Mouse (Mus musculus): ENCODE measurements at regions not wholly inside any gene's neighbourhood (a gene's known extent, or its start where the extent isn't known, plus 50 kb on each side); places are given as distances from the start of the nearest gene placed in this dataset.

DNA sequence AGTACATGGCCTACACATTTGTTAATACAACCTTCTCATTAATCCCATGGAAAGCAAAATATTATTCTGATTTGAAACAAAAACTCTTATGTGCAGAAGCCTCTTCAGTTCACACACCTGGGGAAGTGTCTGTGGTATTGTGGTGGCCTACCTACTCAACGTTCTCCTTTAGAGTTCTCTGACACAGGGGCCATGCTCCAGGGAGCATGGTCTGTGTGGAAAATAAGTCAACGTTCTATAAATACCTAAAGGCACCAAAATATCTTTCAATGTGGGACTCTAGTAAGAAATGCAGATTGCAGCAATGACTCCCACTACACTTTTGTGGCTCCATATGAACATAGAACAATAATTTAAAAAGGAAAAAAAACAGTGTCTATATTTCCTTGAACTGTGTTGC is 489.0 kb upstream of the A1bg start:
- WGBS: 89% methylated on average over 2 of the region's 2 CpGs
- Histone ChIP-seq H3K27ac (replicated peaks; ENCODE audit: insufficient read depth, low read depth, low read length) (no peak overlapping the region), H3K36me3 (ENCODE audit: control insufficient read depth, insufficient read depth, low read length) (no peaks in the 10 kb centered on the region), H3K27me3 (ENCODE audit: control insufficient read depth, insufficient read depth, low read length) (no peaks in the 10 kb centered on the region), H3K79me2 (ENCODE audit: control insufficient read depth, insufficient read depth, low read length) (no peaks in the 10 kb centered on the region), H3K4me1 (ENCODE audit: control insufficient read depth, insufficient read depth, low read length) (no peaks in the 10 kb centered on the region), H3K9ac (ENCODE audit: low read depth, low read length) (no peak overlapping the region), H3K4me3 (ENCODE audit: insufficient read depth, low read depth, low read length) (no peak overlapping the region)
- DNase-seq (ENCODE audit: extremely low read depth, low read depth, low spot score): no peak
- TF ChIP-seq CTCF (IDR thresholded peaks at IDR 0.05; ENCODE audit: low read depth, low read length) (no peak), POLR2A (IDR thresholded peaks at IDR 0.05; ENCODE audit: extremely low read depth, insufficient read depth, low read length) (no peak)

GRCm38 (mm10) chr15:61410789-61411188 is 488.0 kb upstream of the A1bg start:
- Histone ChIP-seq H3K4me3 (ENCODE audit: insufficient read depth, low read depth, low read length) (no peak overlapping the region), H3K27ac (replicated peaks; ENCODE audit: insufficient read depth, low read depth, low read length) (no peak overlapping the region), H3K9ac (ENCODE audit: low read depth, low read length) (no peak overlapping the region), H3K79me2 (ENCODE audit: control insufficient read depth, insufficient read depth, low read length) (no peaks in the 10 kb centered on the region), H3K4me1 (ENCODE audit: control insufficient read depth, insufficient read depth, low read length) (no peaks in the 10 kb centered on the region), H3K27me3 (ENCODE audit: control insufficient read depth, insufficient read depth, low read length) (no peaks in the 10 kb centered on the region), H3K36me3 (ENCODE audit: control insufficient read depth, insufficient read depth, low read length) (no peaks in the 10 kb centered on the region)
- 85% methylated on average over 2 of the region's 2 CpGs for WGBS
- TF ChIP-seq CTCF (IDR thresholded peaks at IDR 0.05; ENCODE audit: low read depth, low read length) (no peak), POLR2A (IDR thresholded peaks at IDR 0.05; ENCODE audit: extremely low read depth, insufficient read depth, low read length) (no peak)
- no peak for DNase-seq (ENCODE audit: extremely low read depth, low read depth, low spot score)

DNA sequence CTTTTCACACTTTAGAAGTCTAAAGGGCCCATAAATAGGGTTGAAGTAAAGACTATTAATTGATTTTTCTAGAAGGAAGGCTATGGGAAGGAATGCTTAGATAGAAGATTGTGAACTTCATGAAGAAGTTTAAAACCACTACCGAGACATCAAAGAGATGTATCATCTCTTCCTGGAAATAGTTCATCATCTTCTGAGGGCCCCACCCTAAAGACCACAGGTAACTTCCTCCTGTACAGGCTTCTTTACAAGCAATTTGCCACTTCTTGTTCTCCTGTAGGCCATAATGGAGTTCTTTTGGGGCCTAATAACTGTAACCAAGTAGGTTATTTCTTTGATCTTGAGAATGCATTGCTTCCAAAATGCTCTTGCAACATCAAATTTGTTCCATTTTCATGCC is 485.8 kb upstream of the A1bg start:
- H3K9ac ChIP-seq (ENCODE audit: low read depth, low read length): no peak overlapping the region
- no peaks in the 10 kb centered on the region for H3K36me3 ChIP-seq (ENCODE audit: control insufficient read depth, insufficient read depth, low read length)
- H3K4me3 ChIP-seq (ENCODE audit: insufficient read depth, low read depth, low read length): no peak overlapping the region
- H3K27ac ChIP-seq (replicated peaks; ENCODE audit: insufficient read depth, low read depth, low read length): no peak overlapping the region
- H3K4me1 ChIP-seq (ENCODE audit: control insufficient read depth, insufficient read depth, low read length): no peaks in the 10 kb centered on the region
- no peak for DNase-seq (ENCODE audit: extremely low read depth, low read depth, low spot score)
- H3K27me3 ChIP-seq (ENCODE audit: control insufficient read depth, insufficient read depth, low read length): no peaks in the 10 kb centered on the region
- WGBS: 87% methylated on average over 1 of the region's 1 CpGs
- H3K79me2 ChIP-seq (ENCODE audit: control insufficient read depth, insufficient read depth, low read length): no peaks in the 10 kb centered on the region
- TF ChIP-seq CTCF (IDR thresholded peaks at IDR 0.05; ENCODE audit: low read depth, low read length): no peak
- no peak for TF ChIP-seq POLR2A (IDR thresholded peaks at IDR 0.05; ENCODE audit: extremely low read depth, insufficient read depth, low read length)

- no peak for TF ChIP-seq CTCF (IDR thresholded peaks at IDR 0.05; ENCODE audit: low read depth, low read length)
- TF ChIP-seq POLR2A (IDR thresholded peaks at IDR 0.05; ENCODE audit: extremely low read depth, insufficient read depth, low read length): no peak
- DNase-seq (ENCODE audit: extremely low read depth, low read depth, low spot score): no peak
- no peaks in the 10 kb centered on the region; the same call in 1 of the 2 replicates for H3K4me1 ChIP-seq (ENCODE audit: control insufficient read depth, insufficient read depth, low read length)
- no peak overlapping the region for H3K27ac ChIP-seq (replicated peaks; ENCODE audit: insufficient read depth, low read depth, low read length)
- no peak overlapping the region for H3K9ac ChIP-seq (ENCODE audit: low read depth, low read length)
- H3K36me3 ChIP-seq (ENCODE audit: control insufficient read depth, insufficient read depth, low read length): no peaks in the 10 kb centered on the region
- H3K27me3 ChIP-seq (ENCODE audit: control insufficient read depth, insufficient read depth, low read length): no peaks in the 10 kb centered on the region
- no peak overlapping the region for H3K4me3 ChIP-seq (ENCODE audit: insufficient read depth, low read depth, low read length)
- H3K79me2 ChIP-seq (ENCODE audit: control insufficient read depth, insufficient read depth, low read length): no peaks in the 10 kb centered on the region
Observed at GRCm38 (mm10) chr15:61400720-61401119, 477.9 kb upstream of the A1bg start.

DNA sequence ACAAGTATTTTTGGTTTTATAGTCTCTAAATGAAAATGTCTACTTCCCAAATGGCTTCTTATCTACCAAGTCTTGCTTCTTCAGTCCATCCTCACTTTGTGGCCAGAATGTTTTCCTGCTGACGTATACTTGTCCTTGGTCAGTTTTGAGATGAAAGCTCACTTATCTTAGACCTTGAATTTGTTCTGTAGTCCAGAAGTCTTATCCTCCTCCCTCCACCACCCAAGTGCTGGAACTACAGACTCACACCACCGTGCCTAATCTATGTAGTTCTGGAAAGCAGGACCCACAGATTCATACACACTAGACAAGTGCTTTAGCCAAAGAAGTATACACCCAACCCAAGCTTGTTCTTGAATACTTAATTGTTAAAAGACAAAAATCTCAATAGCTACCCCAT is 477.2 kb upstream of the A1bg start:
- Histone ChIP-seq H3K79me2 (ENCODE audit: control insufficient read depth, insufficient read depth, low read length) (no peaks in the 10 kb centered on the region), H3K27ac (replicated peaks; ENCODE audit: insufficient read depth, low read depth, low read length) (no peak overlapping the region), H3K27me3 (ENCODE audit: control insufficient read depth, insufficient read depth, low read length) (no peaks in the 10 kb centered on the region), H3K4me1 (ENCODE audit: control insufficient read depth, insufficient read depth, low read length) (no peaks in the 10 kb centered on the region; the same call in 1 of the 2 replicates), H3K4me3 (ENCODE audit: insufficient read depth, low read depth, low read length) (no peak overlapping the region), H3K36me3 (ENCODE audit: control insufficient read depth, insufficient read depth, low read length) (no peaks in the 10 kb centered on the region), H3K9ac (ENCODE audit: low read depth, low read length) (no peak overlapping the region)
- TF ChIP-seq POLR2A (IDR thresholded peaks at IDR 0.05; ENCODE audit: extremely low read depth, insufficient read depth, low read length) (no peak), CTCF (IDR thresholded peaks at IDR 0.05; ENCODE audit: low read depth, low read length) (no peak)
- no peak for DNase-seq (ENCODE audit: extremely low read depth, low read depth, low spot score)
- WGBS: 75% methylated on average over 2 of the region's 2 CpGs

DNA sequence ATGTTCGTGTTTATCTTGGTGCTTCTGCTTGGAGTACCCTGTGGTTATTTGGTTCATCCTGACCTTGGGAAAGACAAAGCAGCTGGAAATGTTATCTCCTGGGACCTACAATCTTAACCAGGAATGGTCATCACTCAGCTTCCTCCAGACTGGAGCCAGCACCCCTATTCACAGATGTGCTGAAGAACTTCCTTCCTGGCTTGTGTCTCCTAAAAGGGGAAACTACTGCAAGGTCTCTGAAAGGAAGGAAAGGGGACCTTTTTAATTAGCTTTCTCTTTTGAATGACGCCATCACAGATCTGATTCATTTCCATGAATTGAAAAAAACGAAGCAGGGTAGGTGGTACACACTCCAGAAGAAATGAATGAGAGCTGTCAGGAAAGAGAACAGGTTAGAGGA is 476.0 kb upstream of the A1bg start:
- no peak for TF ChIP-seq POLR2A (IDR thresholded peaks at IDR 0.05; ENCODE audit: extremely low read depth, insufficient read depth, low read length)
- TF ChIP-seq CTCF (IDR thresholded peaks at IDR 0.05; ENCODE audit: low read depth, low read length): no peak
- Histone ChIP-seq H3K9ac (ENCODE audit: low read depth, low read length) (no peak overlapping the region), H3K79me2 (ENCODE audit: control insufficient read depth, insufficient read depth, low read length) (no peaks in the 10 kb centered on the region), H3K4me3 (ENCODE audit: insufficient read depth, low read depth, low read length) (no peak overlapping the region), H3K4me1 (ENCODE audit: control insufficient read depth, insufficient read depth, low read length) (no peaks in the 10 kb centered on the region; the same call in 1 of the 2 replicates), H3K27me3 (ENCODE audit: control insufficient read depth, insufficient read depth, low read length) (no peaks in the 10 kb centered on the region), H3K27ac (replicated peaks; ENCODE audit: insufficient read depth, low read depth, low read length) (no peak overlapping the region), H3K36me3 (ENCODE audit: control insufficient read depth, insufficient read depth, low read length) (no peaks in the 10 kb centered on the region)
- peak; percentile 10 for DNase-seq (ENCODE audit: extremely low read depth, low read depth, low spot score)
- 70% methylated on average over 3 of the region's 3 CpGs for WGBS

All from liver, adult 2 months (tissue).